Mouse (Mus musculus): ENCODE data around the gene Ascl5. TPM values are rescaled to one million over a fixed set of nuclear protein-coding genes. Genes with fewer than 3 reads are reported as not detected.

Ascl5 gene
- total RNA-seq (2021): not detected
- long read RNA-seq, experiment 1: 0 reads
- long read RNA-seq, experiment 2: 0 reads

DNA sequence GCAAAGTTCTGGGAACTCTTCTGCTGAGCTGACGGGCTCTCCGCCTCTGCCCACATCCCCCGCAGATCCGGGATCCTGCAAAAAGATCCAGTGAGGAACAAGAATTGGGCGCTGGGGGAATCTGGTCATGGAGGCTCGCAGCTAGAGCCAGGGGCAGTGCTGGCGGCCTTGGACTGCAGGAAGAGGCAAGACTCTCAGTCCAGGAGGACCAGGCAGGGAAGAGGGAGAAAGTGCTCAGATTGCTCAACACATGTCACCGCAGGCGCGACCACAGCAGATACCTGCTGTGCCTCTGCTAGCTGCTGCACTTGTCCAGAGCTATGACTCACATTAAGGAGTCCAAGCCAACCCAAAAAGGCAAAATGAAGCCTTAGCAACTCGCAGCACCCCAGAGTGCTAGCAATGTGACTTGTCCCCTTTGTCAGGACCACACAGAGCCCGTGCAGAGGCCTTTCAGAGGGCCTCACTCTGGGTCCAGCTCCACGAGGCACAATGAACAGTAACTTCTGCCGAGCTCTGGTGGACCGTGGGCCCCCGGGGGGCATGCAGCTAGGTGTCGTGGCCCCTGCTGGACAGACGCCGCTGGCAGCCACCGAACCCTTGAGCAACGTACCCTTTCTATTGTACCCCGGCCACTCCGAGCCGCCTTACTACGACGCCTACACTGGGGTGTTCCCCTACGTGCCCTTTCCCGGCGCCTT, at the start of gene Ascl5:
TSS of gene Ascl5 (plus strand) at position 493 of the 701 bp plus-strand sequence.
- peak in 1 of 2 experiments; percentile 4 for DNase-seq (ENCODE audit: low spot score in 2 of 2)

DNA sequence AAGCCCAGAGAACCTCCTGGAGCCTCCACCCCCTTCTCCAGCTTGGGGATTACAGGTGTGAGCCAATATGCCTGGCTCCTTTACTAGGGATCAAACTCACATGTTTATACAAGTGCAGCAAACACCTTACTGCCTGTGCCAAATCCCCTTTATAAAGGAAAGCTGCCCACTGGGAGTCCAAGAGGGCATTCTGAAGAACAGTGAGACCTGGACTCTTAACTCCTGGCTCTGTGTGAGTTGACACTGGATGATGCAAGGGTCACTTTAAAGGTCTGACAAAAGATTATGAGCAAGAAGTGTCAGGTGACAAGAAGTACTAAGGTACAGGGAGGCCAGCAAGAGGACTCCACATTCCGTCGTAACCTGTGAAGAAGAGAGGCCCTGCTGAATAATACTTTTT, 49.2 kb upstream of the Ascl5 start:
- no peak for DNase-seq (ENCODE audit: low spot score in 2 of 2)

DNA sequence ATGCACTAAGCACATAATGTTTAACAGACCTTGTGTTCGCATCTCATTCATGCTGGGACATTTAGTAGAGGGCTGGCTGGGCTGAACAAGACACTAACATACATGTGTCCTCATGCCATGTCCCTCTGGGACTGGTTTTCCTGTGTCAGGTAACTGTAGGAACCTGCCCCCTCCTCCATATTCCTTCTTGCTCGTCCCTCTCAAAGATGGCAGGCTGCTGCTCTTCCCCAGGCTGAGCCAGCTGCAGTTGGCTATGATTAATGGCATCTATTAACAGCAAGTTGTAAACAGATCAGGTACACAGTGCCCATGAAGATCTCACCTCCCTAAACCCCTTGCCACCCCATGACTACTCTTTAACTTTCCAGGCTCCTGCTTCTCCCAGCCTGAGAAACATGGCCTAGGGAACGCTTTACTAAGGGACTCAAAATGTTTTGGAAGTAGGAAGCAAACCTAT, 44.3 kb upstream of the Ascl5 start, which contains the start of gene Igfn1:
TSS of gene Igfn1 (minus strand) at position 51 of the 457 bp plus-strand sequence.
- no peak for DNase-seq (ENCODE audit: low spot score in 2 of 2)

DNA sequence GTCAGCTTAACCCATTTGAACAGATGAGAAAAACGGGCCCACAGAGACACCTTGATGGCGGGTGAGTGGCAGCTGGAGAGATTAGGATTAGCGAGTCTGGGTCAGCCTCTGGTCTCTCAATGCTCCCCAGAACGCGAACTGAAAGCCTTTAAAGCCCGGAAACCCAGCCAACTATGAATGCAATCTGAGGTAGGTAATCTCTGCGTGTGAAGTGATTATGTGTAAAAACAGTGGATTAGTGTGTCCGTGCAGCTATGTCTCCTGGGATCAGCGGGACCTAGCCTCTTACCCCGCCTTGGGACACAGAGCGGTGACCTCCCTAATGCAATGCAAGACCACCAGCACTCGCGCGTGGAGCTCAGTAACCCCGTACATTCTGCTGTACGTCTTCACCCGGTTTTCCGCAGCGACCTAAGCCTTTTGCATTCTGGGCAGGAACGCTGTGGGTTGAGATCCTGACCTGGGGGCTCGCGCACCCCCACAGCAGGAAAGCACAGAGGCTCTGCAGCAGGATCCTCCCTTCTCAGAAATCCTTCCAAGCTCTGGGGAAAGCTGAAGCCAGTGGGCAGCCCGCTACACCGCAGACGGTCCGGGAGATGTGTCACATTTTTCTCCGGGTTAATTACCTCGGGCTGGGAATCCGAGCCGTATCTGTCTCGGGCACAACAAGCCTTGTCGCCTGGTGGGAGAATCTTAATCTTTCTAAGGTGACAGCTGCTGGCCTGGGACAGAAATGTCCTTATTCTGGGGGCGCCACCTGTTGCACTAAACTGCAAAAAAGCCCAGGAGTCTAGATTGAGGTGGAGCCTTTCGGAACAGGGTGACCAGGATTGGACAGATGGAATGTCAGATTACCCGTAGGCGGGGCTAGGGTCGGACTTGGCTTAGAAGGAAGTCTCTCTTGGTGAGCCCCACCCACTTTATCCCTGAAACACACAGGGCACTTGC, 43.1 kb upstream of the Ascl5 start, which contains the start of gene Tmem9:
TSS of gene Tmem9 (plus strand) at position 940 of the 948 bp plus-strand sequence.
- peak; percentile 70 to 74 for DNase-seq (ENCODE audit: low spot score in 2 of 2)

DNA sequence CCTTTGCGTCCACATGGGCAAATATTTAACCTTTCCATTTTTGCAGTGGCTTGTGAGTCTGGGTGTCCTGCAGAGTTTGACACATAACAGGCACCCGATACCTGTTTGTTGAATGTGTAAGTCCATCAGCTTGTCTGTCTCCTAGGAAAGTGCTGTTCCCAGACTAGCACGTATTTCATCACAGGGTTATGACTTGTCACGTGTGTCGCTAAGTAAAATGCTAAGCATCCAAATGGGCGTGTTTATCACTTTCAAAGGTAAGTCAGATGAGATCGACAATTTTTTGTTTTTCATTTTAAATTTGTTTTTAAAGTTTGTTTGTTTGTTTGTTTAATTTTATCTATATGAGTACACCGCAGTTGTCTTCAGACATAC, 42.5 kb upstream of the Ascl5 start:
- DNase-seq (ENCODE audit: low spot score in 2 of 2): no peak

DNA sequence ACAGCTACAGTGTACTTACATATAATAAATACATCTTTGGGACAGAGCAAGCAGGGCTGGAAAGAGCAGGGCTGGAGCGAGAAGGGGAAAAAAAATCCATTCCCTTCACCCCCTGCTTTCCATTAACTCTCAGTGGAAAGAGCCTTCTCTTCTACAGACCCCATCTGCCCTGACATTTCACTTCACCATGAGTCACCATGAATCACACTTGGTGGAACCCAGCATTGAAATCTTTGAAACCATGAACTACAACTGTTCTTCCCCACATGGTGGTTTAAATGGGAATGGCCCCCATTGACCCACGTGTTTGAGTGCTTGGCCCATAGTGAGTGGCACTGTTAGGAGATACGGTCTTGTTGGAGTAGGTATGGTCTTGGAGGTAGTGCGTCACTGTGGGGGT, 40.4 kb upstream of the Ascl5 start:
- no peak for DNase-seq (ENCODE audit: low spot score in 2 of 2)

DNA sequence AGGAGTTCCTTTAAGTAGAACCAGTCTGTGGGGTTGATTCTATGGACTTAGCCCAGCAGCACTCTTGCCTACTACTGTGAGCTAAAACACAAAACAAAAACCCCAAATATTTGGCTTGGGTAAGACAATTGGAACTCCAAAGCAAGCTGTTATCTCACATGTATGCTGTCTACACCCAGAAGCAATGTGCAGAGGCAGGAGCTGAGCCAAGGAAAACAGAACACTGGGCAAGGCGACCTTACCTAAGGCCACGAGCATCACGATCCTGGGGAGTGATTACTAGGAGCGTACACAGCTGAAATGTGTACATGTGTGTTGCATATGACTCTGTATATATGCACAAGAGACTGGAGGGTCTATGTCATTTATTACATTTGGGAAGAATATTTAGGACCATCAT, 37.1 kb upstream of the Ascl5 start:
- DNase-seq (ENCODE audit: low spot score in 2 of 2): no peak

DNA sequence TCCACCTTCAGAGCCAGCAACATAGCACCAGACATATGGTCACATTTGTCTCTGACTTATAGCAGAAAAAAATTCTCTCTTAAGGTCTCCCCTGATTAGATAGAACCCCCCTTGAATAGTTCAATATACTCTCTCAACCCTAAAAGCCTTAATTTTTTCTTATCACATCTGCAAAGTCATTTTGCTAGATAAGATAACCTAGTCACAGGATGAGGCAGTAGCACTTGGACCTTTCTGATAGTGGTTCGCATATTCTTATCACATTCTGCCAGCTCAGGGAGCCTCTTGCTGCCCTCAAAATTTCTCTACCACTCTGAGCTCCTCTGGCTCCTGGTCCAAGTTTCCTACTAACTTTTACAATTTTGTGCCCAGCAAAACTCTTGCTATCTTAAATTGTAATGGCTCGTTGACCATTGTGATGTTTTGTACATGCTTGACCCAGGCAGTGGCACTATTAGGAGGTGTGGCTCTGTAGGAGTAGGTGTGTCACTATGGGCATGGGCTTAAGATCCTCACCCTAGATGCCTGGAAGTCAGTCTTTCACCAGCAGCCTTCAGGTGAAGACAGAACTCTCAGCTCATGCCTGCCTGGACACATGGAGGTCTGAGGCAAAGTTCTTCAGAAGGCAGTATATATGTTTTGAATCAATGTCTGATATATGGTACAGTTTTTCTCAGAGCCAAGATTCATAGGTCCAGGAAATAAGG, 35.7 kb upstream of the Ascl5 start:
- no peak for DNase-seq (ENCODE audit: low spot score in 2 of 2)

DNA sequence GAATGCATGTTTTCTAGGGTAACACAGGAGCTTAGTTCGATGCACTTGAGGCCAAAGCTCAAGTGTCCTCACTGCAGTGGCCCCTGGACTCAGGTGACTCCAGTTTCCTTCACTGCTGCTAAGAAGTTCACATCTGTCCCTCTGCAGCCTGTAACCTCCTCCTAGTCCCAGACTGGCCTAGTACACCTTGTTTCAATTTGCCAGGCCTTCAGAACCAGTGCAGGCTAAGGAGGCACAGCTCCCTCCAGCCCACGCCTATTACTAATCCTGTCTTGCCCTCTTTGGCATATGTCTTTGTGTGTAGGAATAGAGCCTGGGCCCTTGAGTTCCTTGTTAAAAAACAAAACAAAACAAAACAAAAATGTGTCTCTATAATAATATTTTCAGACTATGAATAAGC, 33.3 kb upstream of the Ascl5 start:
- no peak for DNase-seq (ENCODE audit: low spot score in 2 of 2)

DNA sequence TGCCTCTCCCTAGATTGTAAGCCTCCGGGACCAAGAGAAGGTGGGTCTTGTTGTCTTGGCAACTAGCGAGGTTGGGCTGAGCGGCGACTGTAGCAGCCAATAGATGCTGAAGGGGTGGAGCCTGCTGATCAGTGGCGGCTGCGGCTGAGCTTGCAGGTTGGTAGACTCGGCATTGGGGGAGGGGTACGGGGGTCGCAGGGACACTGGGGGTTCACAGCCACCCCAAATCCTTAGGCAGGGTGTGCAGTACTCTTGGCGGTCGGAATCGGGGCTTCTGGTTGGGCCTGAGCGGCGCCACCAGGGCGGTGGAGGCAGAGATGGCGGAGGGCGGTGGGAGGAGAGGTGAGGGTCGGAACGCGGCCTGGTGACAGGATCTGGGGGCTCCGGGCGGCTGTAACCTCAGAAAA, 32.7 kb upstream of the Ascl5 start:
- peak; percentile 81 to 85 for DNase-seq (ENCODE audit: low spot score in 2 of 2)

DNA sequence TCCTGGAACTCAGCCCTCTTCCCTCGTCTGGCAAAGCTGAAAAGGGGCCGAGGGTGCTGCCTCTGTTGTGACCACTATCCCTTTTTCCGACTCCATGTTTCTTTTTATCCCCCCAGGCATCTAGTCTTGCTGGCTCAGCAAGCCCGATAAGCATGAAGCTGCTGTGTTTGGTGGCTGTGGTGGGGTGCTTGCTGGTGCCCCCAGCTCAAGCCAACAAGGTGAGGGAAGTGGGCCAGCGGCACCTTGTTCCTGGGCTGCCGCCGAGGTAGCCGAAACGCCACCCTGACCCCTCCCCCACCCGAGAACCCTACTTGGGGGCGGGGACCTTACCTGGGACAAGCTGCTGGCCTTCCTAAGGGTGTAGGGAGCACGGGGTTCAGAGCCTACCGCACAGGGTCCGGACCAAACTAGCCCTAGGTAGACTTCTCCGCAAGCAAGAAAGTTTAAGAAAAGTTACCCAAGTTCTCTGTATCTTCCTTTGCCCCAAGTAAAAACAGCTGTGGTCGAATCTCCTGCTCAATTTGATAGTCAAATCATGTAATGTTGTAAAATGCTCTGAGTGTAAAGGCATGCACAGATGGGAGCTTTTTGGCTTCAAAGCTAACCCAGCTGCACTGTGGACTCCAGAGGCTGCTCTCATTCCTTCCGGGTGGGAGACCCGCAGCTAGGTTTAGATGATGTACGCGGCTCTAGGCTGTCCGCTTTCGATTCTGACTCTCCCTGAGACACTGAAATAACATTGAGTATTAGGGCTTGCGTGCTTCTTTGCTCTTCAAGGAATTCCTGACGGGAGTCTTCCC, 32.0 kb upstream of the Ascl5 start:
- DNase-seq (ENCODE audit: low spot score in 2 of 2): peak; percentile 24 to 27

DNA sequence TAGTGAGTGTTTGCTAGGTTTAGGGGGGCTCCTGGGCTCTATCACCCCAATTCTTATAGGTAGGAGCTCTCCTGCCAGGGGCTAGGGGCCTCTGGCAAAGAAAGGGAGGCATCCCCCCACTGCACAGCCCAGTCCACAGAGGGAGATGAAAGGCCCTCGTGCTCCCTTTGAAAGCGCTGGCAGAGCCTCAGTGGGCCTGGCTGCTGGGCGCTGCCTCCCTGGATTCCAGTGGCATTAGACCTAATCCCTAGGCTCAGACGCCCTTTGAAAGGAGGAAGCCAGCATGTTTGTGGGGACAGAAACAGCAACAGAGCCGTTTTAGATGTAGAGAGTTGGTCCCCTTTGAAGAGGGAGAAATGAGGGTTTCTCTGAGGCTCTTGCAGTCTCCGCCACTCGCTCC, 20.4 kb upstream of the Ascl5 start:
- DNase-seq (ENCODE audit: low spot score in 2 of 2): no peak

DNA sequence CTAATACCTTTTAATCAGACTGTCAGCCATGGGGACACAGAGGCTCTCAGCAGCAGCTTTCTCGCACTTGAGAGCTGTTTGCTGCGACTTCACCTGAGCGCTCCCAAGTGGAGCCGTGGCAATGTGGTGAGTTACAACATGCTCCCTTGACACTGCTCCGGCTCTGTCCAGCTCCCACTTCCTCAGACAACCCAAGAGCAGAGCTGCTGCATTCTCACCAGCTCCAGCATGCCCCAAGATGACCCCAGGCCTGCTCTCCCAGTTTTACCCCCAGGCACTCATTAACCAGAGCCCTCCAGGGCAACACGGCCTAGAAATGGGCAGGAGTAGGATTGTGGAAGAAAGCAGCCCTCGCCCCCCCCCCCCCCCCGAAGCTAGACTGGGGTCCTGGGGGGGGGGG, 18.9 kb upstream of the Ascl5 start:
- DNase-seq (ENCODE audit: low spot score in 2 of 2): no peak

DNA sequence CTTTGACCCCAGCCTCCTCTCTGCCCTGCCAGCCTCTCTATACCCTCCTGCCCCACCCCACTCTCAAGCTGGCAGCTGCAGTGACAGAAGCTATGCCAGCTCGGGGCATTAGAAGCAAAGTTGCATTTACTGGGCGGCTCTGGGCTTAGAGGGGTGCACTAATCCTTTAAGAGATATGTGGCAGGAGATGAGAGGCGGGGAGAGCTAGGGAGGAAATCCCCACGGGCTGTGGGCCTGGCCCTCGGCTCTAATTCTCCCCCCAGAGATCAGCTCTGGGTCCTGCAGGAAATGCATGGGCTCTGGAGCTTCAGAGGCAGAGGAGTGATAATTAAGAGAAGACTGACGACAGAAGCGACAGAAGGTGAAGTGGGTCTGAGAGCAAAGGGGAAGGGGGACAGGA, 17.6 kb upstream of the Ascl5 start:
- no peak for DNase-seq (ENCODE audit: low spot score in 2 of 2)

DNA sequence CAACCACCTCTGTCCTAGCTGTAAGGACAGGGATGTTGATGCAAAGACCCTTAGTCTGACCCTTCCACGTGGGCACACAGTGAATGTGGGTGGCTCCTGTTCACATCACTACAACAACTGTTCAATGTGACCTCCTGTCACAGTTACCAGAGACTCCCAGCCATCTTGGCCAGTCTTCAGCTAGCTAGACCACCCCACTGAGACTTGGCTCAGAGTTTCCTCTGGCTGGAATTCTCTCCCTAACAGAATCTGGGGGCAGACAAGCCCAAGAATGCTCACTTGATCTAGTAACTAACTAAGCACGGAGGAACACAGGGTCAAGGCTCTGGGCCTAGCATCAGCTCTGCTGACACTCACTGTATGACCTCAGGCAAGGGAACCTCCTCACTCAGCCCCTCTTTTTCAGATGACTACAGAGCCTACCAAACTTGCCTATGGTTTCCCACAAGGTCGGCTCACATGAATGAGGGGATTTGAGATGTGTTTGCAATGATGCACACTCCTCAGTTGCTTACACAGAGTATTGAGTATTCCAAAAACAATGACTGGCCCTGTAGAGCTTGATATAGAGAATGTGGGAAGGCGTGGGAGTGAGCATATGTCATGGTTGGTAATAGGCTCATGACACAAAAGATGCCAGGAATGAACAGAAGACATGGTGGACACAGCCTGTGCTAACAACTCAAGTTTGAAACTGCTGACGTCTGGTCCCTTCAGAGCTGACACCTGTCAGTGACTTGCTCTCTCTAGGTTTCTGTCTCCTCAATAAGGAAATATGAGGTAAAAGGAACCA, 11.7 kb upstream of the Ascl5 start:
- DNase-seq (ENCODE audit: low spot score in 2 of 2): no peak

DNA sequence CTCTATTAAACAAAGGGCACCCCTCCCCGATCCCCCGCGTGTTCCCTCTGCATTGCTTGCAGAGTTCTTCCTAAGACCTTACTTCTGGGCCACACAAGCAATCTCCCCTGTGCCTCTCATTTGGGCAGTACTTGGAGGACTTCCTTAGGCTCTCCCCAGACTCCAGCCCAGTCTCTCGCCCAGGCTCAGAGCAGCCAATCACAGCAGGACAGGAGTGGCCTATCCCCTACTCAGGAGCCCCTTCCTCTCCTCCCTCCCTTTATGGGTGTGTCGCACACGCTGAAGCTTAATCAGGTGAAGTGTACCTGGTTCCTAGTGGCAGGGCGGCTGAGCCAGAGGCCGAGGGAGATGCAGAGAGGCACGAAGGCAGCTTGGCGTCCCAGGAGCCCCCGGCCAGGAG, 10.2 kb upstream of the Ascl5 start:
- no peak for DNase-seq (ENCODE audit: low spot score in 2 of 2)

DNA sequence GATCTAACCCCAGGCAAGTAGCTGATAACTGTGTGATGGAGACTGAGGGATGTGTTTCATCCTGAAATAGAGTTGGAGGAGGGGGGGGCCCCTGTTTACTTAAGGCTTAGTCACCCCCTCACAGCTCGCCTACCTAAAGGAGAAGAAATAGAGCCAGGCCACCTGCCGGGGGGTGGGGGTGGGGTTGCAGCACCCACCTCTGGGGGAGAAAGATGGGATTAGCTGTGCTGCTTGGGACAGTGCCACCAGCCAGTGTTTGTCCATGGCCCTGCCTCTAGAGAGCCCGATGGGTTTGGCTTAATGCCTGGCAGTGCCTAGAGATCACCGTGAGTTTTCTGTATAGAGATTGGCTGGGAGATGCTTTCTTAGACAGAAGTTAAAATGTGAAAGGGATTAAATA, 9.7 kb upstream of the Ascl5 start:
- DNase-seq (ENCODE audit: low spot score in 2 of 2): no peak

DNA sequence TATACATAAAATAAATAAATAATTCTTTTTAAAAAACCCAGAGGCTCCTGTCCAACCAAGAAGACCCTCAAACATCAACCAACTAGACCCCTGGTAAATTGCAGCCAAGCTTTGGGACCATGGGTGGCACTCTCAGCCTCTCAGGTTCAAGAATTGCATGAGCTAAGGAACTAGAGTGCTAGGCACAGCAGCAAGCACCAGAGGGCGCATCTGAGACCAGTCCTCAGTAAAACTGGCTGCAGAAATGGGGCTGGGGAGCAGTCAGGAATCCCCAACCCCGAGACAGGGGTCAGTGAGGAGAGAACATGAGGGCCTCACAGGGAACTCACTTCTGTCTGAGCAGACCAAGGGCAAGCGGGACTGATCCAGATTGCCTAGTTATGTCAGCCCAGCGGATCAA, 4.8 kb upstream of the Ascl5 start:
- DNase-seq (ENCODE audit: low spot score in 2 of 2): peak; percentile 30 to 53

DNA sequence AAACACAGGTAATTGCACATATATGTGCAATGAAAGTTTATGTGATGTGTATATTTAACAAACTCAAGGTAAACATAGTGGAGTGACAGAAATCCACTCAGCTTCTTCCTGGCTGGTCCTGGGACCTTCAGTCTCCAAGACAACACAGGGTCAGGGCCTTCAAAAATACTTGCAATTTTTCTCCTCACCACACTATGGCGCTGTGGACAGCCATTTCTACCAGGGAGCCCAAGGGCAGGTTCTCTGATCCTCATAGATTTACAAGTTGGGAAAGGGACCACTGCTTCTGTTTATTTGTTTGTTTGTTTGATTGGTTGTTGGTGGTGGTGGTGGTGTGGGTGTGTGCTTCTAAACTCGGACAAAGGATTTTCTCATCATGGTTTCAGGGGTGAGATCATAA, 3.2 kb upstream of the Ascl5 start:
- peak in 1 of 2 experiments; percentile 17 for DNase-seq (ENCODE audit: low spot score in 2 of 2)

DNA sequence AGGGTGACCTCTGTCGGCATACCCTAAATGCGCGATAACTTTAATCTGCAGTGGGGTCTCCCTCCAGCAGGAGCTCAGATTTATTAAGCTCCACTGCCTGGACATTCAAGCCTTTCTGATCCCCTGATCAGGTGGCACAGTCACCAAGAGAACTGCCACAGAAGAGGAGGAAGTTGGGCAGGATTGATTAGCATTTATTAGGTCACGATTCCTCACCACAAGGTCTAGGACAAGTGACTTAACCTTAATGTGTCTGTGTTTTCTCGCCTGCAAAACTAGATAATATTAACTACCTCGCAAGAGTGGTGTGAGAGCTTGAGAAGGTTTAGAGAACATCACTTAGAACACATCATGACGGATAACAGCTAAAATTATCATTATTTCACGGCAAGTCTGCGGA, 2.7 kb upstream of the Ascl5 start:
- no peak for DNase-seq (ENCODE audit: low spot score in 2 of 2)
